Mouse (Mus musculus) right cerebral cortex, postnatal 10 days (tissue): Measurements from ENCODE around the gene Fbxo34.
"Not testable (repeated sequence)": the region's sequence is repeated elsewhere in the genome, so short reads cannot be mapped to it uniquely, and the experiment has no call there.

Experiments used
- DNase-seq, 2 experiments: peaks; one replicate each; pipeline ENCODE4 v3.0.0; 2021; ENCODE audit warnings: low spot score in 2 of 2

Fbxo34 gene

GRCm38 (mm10) chr14:47450121-47450520 is at the start of gene Fbxo34:
TSS of gene Fbxo34 (plus strand) at chr14:47450421.
- DNase-seq, result not testable (repeated sequence)

DNA sequence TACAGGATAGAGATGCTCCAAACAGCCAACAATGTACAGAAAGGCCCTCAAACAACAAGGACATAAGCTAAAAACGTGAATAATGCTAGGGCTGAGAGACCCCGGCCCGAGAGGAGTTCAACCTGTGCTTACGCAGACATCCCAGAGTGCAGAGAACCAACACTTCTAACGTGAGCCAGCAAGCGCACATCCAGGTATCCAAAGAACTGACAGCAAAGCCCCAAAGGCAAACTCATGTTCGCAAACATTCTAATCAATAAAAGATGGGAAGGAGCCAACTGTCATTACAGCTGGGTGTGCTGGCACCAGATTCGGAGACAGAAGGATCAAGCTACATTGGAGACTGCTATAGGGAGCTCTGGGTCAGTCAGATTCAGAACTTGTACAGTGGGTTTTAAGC is 47.5 kb upstream of the Fbxo34 start:
- DNase-seq, result no peak

DNA sequence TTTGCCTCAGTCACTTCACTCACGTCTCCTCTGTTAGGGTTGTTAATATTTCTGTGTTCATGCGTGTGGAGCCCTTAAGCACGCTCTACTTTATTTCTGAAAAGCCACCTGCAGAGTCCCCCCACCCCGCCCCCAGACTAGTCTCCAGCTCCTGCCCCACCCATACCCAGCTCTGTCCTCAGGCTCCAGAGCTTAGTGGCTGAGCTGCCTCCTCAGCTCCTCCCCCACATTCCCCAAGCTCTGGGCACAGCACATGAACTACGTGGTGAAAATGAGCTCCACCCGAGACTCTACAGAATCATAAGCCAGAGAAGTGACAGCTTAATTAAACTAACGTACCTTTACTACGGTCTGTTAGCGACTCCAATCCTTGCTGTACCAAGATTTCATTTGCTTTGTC is 44.2 kb upstream of the Fbxo34 start:
- DNase-seq, result no peak

- DNase-seq, result no peak
These were observed 32.9 kb upstream of the Fbxo34 start for GRCm38 (mm10) chr14:47417346-47417745.

DNA sequence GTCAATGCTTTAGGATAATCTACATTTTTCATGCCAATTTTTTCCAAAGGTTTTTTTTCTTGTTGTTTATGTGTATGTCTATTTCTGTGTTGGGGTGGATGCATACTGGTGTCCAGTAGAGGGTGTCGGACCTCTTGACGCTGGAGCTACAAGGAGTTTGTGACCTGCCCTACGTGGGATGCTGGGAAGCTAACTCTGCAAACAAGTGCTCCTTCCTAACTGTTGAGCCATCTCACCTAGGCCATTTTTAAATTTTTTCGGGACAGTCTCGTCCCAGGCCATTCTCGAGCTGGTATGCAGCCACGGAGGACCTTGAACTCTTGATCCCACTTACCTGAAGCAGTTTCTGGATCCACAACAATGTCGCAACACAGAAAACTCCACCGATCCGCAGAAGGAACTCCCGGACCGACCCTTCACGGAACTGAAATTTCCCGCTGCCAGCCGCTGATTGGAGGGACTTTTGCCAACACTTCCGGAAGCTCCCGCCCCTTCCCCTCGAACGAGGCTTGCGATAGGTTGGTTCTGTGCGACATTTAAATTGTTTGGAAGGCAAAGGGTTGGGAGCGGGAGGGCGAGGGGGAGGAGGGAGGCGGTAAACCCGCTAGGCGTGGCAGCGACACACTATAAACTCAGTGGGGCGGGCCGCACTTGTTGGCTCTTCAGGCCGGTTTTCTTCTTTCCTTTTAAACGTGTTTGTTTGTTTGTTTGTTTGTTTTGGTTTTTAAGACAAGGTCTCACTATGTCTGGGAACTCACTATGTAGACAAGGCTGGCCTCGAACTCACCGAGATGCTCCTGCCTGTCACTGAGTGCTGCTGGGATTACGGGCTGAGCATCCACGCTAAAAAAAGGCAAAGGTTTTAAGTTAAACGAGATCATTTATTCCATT is 32.2 kb upstream of the Fbxo34 start, which contains the start of gene Dlgap5:
Dlgap5 (minus strand) TSS at position 633 of the 891 bp plus-strand sequence.
- peak; percentile 94 to 95 for DNase-seq

- no peak for DNase-seq
These were observed 31.6 kb upstream of the Fbxo34 start for GRCm38 (mm10) chr14:47418666-47418991.

- DNase-seq, result no peak
These were observed 31.1 kb upstream of the Fbxo34 start for GRCm38 (mm10) chr14:47419034-47419625.

- no peak for DNase-seq
These were observed 30.4 kb upstream of the Fbxo34 start for GRCm38 (mm10) chr14:47419723-47420276.

- DNase-seq, result no peak
These were observed 28.6 kb upstream of the Fbxo34 start for GRCm38 (mm10) chr14:47421606-47422005.

GRCm38 (mm10) chr14:47422466-47422865 is 27.8 kb upstream of the Fbxo34 start:
- no peak for DNase-seq

GRCm38 (mm10) chr14:47432987-47433386 is 17.2 kb upstream of the Fbxo34 start:
- DNase-seq, result no peak

DNA sequence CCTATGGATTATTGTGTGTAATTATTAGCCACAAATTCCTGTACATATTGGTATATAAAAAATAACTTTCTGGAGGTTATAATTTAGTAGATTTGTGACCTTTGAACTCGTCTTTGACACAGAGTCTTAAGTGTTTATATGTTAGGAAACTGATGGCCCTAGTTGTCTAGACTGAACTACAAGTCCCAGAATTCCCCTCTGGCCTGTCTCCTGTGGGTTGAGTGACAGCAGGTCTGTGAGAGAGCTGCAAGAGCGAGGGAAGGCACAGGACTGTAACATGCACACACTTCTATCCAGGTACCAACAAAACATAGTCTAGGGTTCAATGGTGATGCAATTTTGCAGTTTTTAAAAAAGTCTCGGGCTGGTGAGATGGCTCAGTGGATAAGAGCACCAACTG is 11.3 kb upstream of the Fbxo34 start:
- no peak for DNase-seq

DNA sequence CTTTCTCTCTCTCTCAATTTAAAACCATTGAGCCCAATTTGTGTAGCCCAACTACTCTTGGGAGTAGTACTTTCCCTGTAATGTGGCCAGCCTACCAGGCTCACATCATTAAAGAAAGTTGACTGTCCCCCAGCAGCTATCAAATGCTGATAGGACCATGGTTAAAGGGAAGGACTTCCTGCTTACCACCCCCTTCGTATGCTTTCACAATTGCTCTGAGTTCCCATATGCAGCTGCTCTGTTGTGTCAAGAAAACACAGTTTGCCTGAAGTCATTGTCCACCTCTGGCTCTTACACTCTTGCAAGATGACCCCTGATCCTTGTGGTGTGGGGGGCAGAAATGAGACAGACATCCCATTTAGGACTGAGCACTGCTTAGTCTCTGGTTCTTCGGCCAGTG is 5.3 kb upstream of the Fbxo34 start:
- no peak for DNase-seq

DNA sequence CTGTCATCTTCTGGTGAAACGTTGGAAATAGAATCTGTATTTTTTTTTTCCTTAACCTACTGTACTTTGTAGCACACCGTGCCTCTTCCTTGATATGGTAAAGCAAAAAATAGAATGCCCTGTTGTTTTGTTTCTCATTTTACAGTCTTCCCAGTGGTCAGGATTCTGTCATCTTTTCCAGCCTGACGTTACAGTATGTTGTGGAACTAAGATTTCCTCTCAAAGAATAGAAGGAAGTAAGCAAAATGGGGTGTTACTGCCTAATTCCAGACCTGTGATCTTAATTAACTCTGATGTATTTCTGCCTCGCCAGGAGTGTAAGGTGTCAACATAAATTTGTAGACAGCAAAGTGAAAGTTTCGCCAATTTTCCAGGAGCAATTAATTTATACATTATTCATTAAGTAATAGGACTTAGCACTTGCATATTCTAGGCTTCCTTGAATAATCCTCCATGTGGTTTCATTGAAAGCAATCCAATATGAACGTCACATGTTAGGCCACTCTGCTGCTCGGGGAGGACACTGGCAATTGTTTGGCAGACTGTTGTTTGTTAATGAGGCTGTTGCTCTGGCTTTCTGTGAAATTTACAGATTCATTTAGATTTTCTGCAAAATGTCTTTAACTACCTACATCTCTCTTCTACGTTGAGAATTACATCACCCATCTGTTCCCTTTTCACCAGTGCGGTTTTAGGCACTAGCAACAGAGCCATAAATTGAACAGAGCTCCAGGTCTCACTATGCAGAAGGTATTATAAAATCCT is 4.7 kb upstream of the Fbxo34 start:
- DNase-seq, result no peak

DNA sequence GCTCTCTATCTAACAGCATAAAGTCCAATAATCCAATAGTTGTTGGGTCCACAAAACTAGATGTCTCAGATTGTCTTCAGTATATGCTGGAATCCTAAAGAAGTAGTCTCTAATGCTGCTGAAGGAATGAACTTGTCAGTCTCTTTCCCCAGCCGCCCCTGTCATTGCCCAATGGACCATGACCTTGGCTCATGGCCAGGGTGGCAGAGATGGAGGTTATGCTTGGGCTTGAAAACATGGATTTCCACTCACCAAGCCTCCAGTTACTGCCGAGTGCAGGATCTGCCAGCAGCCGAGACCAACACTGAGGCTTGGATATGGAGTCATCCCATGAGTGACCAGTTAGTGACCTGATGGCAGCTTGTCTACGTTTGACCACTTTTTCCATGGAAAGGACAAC is 9.3 kb downstream of the Fbxo34 start:
- no peak for DNase-seq

- no peak for DNase-seq
These were observed 11.8 kb downstream of the Fbxo34 start for GRCm38 (mm10) chr14:47461997-47462396.

- no peak for DNase-seq
These were observed 12.2 kb downstream of the Fbxo34 start for GRCm38 (mm10) chr14:47462453-47462852.

DNA sequence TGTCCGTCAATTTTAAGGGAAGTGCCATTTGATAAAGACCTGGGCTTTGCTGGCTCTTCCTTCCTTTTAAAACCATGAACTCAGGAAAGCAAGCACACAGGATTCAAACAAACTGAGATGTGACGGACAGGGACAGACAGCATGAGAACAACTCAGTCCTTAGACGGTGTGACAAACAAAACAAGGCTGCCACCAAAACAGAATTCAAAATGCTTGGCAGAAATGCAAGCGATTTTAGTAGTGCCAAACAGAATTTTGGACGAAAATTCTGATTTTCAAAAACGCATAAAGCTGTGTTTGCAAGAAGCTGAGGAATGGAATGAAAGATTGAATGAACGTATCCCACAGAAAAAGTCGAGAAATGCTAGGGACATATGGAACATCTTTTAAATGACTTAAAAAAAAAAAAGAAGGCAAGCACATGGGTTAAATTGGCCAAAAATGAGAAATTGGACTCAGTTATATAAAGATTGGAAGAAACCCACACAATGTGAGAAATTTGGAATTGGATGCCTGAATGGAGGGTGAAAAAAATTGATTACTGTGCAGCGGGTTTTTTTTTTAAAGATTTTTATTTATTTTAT is 12.7 kb downstream of the Fbxo34 start:
- no peak for DNase-seq

GRCm38 (mm10) chr14:47464426-47464825 is 14.2 kb downstream of the Fbxo34 start:
- DNase-seq, result no peak

DNA sequence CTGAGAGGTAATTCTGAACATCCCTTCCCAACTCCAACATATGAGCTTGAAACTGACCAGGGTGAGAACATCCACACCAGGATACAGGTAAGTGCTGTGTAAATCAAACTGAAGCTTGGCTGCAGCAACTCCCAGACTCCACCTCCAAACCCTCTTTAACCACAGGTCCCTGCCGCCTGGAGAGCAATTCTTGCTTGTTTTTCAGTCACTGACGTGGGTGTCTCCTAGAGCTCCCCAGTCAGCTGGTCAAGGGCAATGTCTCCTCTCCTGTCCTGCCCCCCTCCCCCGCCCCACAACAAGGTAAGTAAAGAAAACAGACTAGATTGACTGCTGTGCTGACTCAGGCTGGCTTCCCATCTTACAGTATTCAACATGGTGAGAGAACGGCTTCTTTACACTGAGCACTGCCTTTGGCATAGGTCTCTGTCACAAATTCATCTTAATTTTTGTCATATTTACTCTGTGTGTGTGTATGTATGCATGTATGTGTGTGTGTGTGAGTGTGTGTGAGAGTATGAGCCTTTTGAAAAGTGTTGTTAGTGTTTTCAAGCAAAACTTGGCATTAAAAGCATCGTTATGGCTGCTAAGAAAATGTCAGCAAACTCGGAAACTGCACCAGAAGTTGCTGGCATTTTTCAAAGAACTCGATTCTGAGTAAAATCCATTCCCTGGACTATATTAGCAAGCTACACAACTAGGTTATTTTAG is 15.4 kb downstream of the Fbxo34 start:
- DNase-seq, result no peak

- peak; percentile 96 to 97 for DNase-seq
These were observed 22.1 kb downstream of the Fbxo34 start for GRCm38 (mm10) chr14:47472359-47472742.
